Mouse (Mus musculus) kidney, postnatal 0 days (tissue): Measurements from ENCODE around the gene Bet1l. TPM values are rescaled to one million over a fixed set of nuclear protein-coding genes. Genes with fewer than 3 reads are reported as not detected.

Experiments used
- ATAC-seq: fragments of 200-750 bp; cut with Nextera tagmentation; replicated peaks from 2 replicates; pipeline ENCODE4 v1.8.0; 2017; ENCODE audit warnings: low read depth, moderate number of reproducible peaks, moderate TSS enrichment, moderate library complexity; ENCODE audit not compliant: low FRiP score
- DNase-seq: peaks from one replicate; pipeline ENCODE4 v3.0.0-alpha.2; 2016; ENCODE audit warnings: low spot score
- H3K27ac ChIP-seq: fragments of 300-500 bp; sonication (generic); 2 replicates; pipeline ENCODE4 v1.5.1; 2014; ENCODE audit warnings: mild to moderate bottlenecking
- H3K27me3 ChIP-seq: fragments of 300-500 bp; sonication (generic); 2 replicates; pipeline ENCODE4 v1.6.1; 2014; ENCODE audit warnings: low read length, mixed read lengths; ENCODE audit not compliant: insufficient read depth
- H3K36me3 ChIP-seq: fragments of 300-500 bp; sonication (generic); 2 replicates; pipeline ENCODE4 v1.6.1; 2014; ENCODE audit warnings: low read length, mixed read lengths; ENCODE audit not compliant: insufficient read depth
- H3K4me1 ChIP-seq: fragments of 300-500 bp; sonication (generic); replicated peaks from 2 replicates; pipeline ENCODE4 v1.6.1; 2014; ENCODE audit warnings: antibody characterized with exemption, low read length, mixed read lengths; ENCODE audit not compliant: insufficient read depth
- H3K4me2 ChIP-seq: fragments of 300-500 bp; sonication (generic); 2 replicates; pipeline ENCODE4 v1.6.1; 2014; ENCODE audit warnings: mild to moderate bottlenecking, low read length, moderate library complexity, mixed read lengths
- H3K4me3 ChIP-seq: fragments of 300-500 bp; sonication (generic); replicated peaks from 2 replicates; pipeline ENCODE4 v1.5.1; 2014; ENCODE audit warnings: low read depth, low read length
- H3K9ac ChIP-seq: fragments of 300-500 bp; sonication (generic); 2 replicates; pipeline ENCODE4 v1.6.1; 2014; ENCODE audit warnings: low read depth, low read length
- H3K9me3 ChIP-seq: fragments of 300-500 bp; sonication (generic); replicated peaks from 2 replicates; pipeline ENCODE4 v1.6.1; 2016; ENCODE audit warnings: low read length, inconsistent platforms, mixed read lengths
- CTCF ChIP-seq: IDR thresholded peaks from 2 replicates; pipeline ENCODE4 v1.5.1; 2016; ENCODE audit warnings: antibody characterized with exemption, low read depth, mild to moderate bottlenecking, moderate library complexity
- WGBS: fragments of 180-500 bp; shearing (Covaris S2); extraction: QIAGEN DNeasy Blood & Tissue Kit; methylation state at CpG from one replicate; pipeline ENCODE4 v1.1.7; 2014; 5-methylcytosine and 5-hydroxymethylcytosine counted together
- polyA plus RNA-seq: library from polyadenylated mRNA; unstranded; fragments of >200 nt; fragmentation: Nextera tagmentation; extraction: Ambion mirVana; gene quantifications from 2 replicates; pipeline ENCODE4 v1.2.1, GENCODE M21; 2015

Bet1l gene
- polyA plus RNA-seq, 1 experiment from 2014 or later, result 53.9 TPM

DNA sequence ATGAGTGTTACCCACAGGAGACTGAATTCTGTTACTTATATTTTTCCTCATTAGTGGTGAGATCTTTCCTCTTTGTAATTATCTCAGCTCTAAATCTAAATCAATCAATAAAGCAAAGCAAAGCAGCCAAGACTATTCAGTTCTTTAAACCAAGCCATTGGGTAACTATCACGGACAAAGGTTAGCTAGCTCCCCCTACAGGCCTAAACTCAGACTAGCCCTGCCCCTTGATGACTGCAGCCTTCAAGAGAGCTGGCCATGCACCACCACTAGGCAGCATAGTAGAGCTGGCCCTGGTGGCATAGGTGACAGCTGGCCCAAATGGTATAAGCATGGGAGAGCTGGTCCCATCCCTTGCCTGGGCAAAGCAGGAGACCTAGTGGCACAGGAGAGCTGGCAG, 51.7 kb downstream of the Bet1l start:
- Histone ChIP-seq H3K9ac (no peak overlapping the region), H3K27me3 (no peaks in the 10 kb centered on the region), H3K27ac (no peak overlapping the region), H3K4me2 (no peak overlapping the region), H3K4me1 (no peaks in the 10 kb centered on the region), H3K36me3 (no peaks in the 10 kb centered on the region), H3K4me3 (no peak overlapping the region), H3K9me3 (no peaks in the 10 kb centered on the region)
- 25% methylated on average over 1 of the region's 1 CpGs for WGBS
- TF ChIP-seq CTCF, result peak; percentile 73
- peak; percentile 47 for DNase-seq
- no peak for ATAC-seq

Other genes with a start within 250 kb of the Bet1l start
- gene Olfr61, start 228.6 kb downstream of the Bet1l start, polyA plus RNA-seq, result not detected in 2 replicates
- not detected in 2 replicates for gene Olfr53, start 211.1 kb downstream of the Bet1l start, polyA plus RNA-seq
- gene Olfr539, start 197.6 kb downstream of the Bet1l start, polyA plus RNA-seq, result not detected in 2 replicates
- gene Olfr45, start 175.6 kb downstream of the Bet1l start, polyA plus RNA-seq, result not detected in 2 replicates
- gene Olfr541, start 160.3 kb downstream of the Bet1l start, polyA plus RNA-seq, result not detected in 2 replicates
- 4.4 and 6.2 TPM in 2 replicates for gene Cyp2e1, start 93.8 kb downstream of the Bet1l start, polyA plus RNA-seq
- not detected in 2 replicates for gene Syce1, start 69.7 kb downstream of the Bet1l start, polyA plus RNA-seq
- gene Zfp941, start 35.4 kb downstream of the Bet1l start, polyA plus RNA-seq, result 1.2 and 1.3 TPM in 2 replicates
- gene Urah, start 22.6 kb downstream of the Bet1l start, polyA plus RNA-seq, result 0.61 and 1.1 TPM in 2 replicates
- not detected in 2 replicates for gene Scgb1c1, start 12.0 kb downstream of the Bet1l start, polyA plus RNA-seq
- not detected in 2 replicates for gene Odf3, start 9.8 kb downstream of the Bet1l start, polyA plus RNA-seq
- gene Gm45785, start 1.2 kb downstream of the Bet1l start, polyA plus RNA-seq, result 0.18 TPM in 1 of 2 replicates, not detected in the other
- gene Ric8a, start 620 bp downstream of the Bet1l start, polyA plus RNA-seq, result 45.0 and 53.1 TPM in 2 replicates
- 198 and 219 TPM in 2 replicates for gene Psmd13, start 24.4 kb upstream of the Bet1l start, polyA plus RNA-seq
- 47.2 and 48.6 TPM in 2 replicates for gene Sirt3, start 24.7 kb upstream of the Bet1l start, polyA plus RNA-seq
- 0.39 and 0.47 TPM in 2 replicates for gene Cox8b, start 42.9 kb upstream of the Bet1l start, polyA plus RNA-seq
- gene Nlrp6, start 63.3 kb upstream of the Bet1l start, polyA plus RNA-seq, result 2.1 and 2.6 TPM in 2 replicates
- 20.3 and 20.7 TPM in 2 replicates for gene Pgghg, start 83.8 kb upstream of the Bet1l start, polyA plus RNA-seq
- 1.5 and 2.2 TPM in 2 replicates for gene Ifitm5, start 92.7 kb upstream of the Bet1l start, polyA plus RNA-seq
- 0.45 and 0.68 TPM in 2 replicates for gene Gm45717, start 98.4 kb upstream of the Bet1l start, polyA plus RNA-seq
- gene Ifitm2, start 98.4 kb upstream of the Bet1l start, polyA plus RNA-seq, result 1,203 and 1,251 TPM in 2 replicates
- gene Ifitm1, start 109.6 kb upstream of the Bet1l start, polyA plus RNA-seq, result 117 and 163 TPM in 2 replicates
- gene Ifitm3, start 153.2 kb upstream of the Bet1l start, polyA plus RNA-seq, result 515 and 606 TPM in 2 replicates
- gene Ifitm6, start 160.3 kb upstream of the Bet1l start, polyA plus RNA-seq, result 1.1 and 1.5 TPM in 2 replicates
- not detected in 2 replicates for gene Gm17387, start 171.6 kb upstream of the Bet1l start, polyA plus RNA-seq
- 6.4 and 7.4 TPM in 2 replicates for gene B4galnt4, start 203.5 kb upstream of the Bet1l start, polyA plus RNA-seq
- 11.1 and 13.4 TPM in 2 replicates for gene Pkp3, start 220.6 kb upstream of the Bet1l start, polyA plus RNA-seq
- 54.1 and 59.6 TPM in 2 replicates for gene Sigirr, start 243.0 kb upstream of the Bet1l start, polyA plus RNA-seq